In the genomic region with DNA sequence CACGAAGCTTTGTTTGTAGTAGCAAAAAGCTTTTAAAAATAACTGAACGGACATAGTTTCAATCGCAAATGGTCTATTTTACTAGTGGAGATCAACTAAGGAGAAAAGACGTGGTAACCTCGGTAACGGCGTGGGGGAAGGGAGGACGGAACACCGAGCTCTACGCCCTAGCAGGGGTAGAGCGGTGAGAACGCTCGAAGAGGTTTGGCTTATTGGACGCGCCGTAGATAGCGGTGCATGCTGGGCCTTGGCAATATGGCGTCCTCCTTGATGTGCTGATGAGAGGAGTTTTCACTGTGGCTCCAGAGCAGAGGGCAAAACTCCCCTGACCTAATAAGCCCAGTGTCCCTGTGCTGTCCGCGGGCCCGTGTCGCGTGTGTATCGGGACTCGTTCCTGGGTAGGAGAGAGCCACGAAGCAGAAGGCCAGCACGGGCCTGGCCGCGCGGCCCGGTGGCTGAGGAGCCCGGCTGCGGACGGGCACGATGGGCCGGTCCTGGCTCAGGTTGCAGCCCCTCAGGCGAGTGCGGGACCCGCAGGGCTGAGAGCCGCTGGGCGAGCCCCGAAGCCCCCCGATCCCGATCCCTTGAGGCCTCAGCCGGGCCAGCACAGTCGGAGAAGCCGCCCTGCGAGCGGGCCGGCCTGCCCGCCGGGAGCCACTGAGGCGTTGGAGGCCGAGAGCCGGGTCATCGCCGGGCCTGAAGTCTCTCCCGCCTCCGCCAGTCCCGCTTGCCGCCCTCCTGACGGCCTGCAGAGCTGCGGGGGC, we compare ENCODE assay signal across 8 mouse cellular contexts. TPM values are rescaled to one million over a fixed set of nuclear protein-coding genes. Genes with fewer than 3 reads are reported as not detected.
DNase-seq lines count a peak whose midpoint lies in the region; ATAC-seq lines count a peak whose summit lies in the region.

A gene (plus strand): TSS at position 143 of the 764 bp plus-strand sequence.

- peak; percentile 90 to 92 for DNase-seq in B cell, adult 2 months
- DNase-seq in brain, adult 2 months (ENCODE audit: low read depth, low spot score), result peak; percentile 99
- DNase-seq in heart, embryonic 10.5 days (ENCODE audit: low spot score), result peak; percentile 98
- DNase-seq in liver, result peak; percentile 93
- DNase-seq in spleen, postnatal 4 days (ENCODE audit: low spot score in 2 of 2), result peak; percentile 96 to 98

- peak within 1 kb of the TSS; percentile 94 for H3K27ac ChIP-seq in heart, embryonic 10.5 days
- H3K27ac ChIP-seq in kidney, embryonic 15.5 days, result peak within 1 kb of the TSS; percentile 95

- peak within 1 kb of the TSS; percentile 84 for H3K9ac ChIP-seq in kidney, embryonic 15.5 days

- H3K9me3 ChIP-seq in heart, embryonic 10.5 days, result no peaks in the 10 kb centered on the region
- no peaks in the 10 kb centered on the region for H3K9me3 ChIP-seq in kidney, embryonic 15.5 days (replicated peaks)

- under 1% methylated on average over 62 of the region's 63 CpGs for WGBS in heart, embryonic 10.5 days
- WGBS in kidney, embryonic 15.5 days, result under 1% methylated on average over 63 of the region's 63 CpGs

- peaks cover 20% of the 10 kb centered on the region for H3K4me1 ChIP-seq in heart, embryonic 10.5 days
- H3K4me1 ChIP-seq in kidney, embryonic 15.5 days, result peaks cover 12% of the 10 kb centered on the region

- H3K4me2 ChIP-seq in kidney, embryonic 15.5 days, result peak within 1 kb of the TSS; percentile 68

- H3K27me3 ChIP-seq in heart, embryonic 10.5 days (ENCODE audit: insufficient read depth, poor library complexity, severe bottlenecking), result no peaks in the 10 kb centered on the region
- no peaks in the 10 kb centered on the region for H3K27me3 ChIP-seq in kidney, embryonic 15.5 days

- ATAC-seq in erythroblast, adult 5-6 weeks (replicated peaks; ENCODE audit: low FRiP score, poor library complexity, severe bottlenecking), result peak; percentile 98
- ATAC-seq in kidney, embryonic 15.5 days (replicated peaks; ENCODE audit: low FRiP score), result peak; percentile 97
- peak; percentile 100 for ATAC-seq in monocyte, adult 5-6 weeks (replicated peaks; ENCODE audit: insufficient number of reproducible peaks, low FRiP score, low TSS enrichment, poor library complexity, severe bottlenecking)

- peaks cover 23% of the 10 kb centered on the region for H3K36me3 ChIP-seq in heart, embryonic 10.5 days
- peaks cover 17% of the 10 kb centered on the region for H3K36me3 ChIP-seq in kidney, embryonic 15.5 days

- peak within 1 kb of the TSS; percentile 100 for H3K4me3 ChIP-seq in heart, embryonic 10.5 days
- H3K4me3 ChIP-seq in kidney, embryonic 15.5 days (replicated peaks), result peak within 1 kb of the TSS; percentile 75

RNA-seq across cellular contexts. Expression of the gene that starts here (rescaled TPM):
- total RNA-seq in erythroblast, adult 5-6 weeks (2015; ENCODE audit: low replicate concordance), result 4.4 and 12.3 TPM in 2 replicates
- 5.6 and 9.1 TPM in 2 replicates for total RNA-seq in erythroblast, adult 5-6 weeks (2017; ENCODE audit: low replicate concordance)
- 11.8 and 15.6 TPM in 2 replicates for polyA plus RNA-seq in heart, embryonic 10.5 days (2016; fragmentation: Nextera tagmentation; extraction: Ambion mirVana)
- 10.8 and 13.1 TPM in 2 replicates for polyA plus RNA-seq in kidney, embryonic 15.5 days (2015; fragmentation: Nextera tagmentation; extraction: Ambion mirVana)
- total RNA-seq in monocyte, adult 5-6 weeks (2017), result 13.5 to 38.4 TPM (median 15.3 TPM) in 3 replicates

Comparison
In these comparisons a context has a peak if more than half of its experiments do, and no peak if none do; other contexts are left out.
1. Peak in every context shown above with its lines: DNase-seq, ATAC-seq, H3K4me3 ChIP-seq and H3K27ac ChIP-seq.